Comparison of ENCODE assay signal across 9 mouse cellular contexts in the genomic region with DNA sequence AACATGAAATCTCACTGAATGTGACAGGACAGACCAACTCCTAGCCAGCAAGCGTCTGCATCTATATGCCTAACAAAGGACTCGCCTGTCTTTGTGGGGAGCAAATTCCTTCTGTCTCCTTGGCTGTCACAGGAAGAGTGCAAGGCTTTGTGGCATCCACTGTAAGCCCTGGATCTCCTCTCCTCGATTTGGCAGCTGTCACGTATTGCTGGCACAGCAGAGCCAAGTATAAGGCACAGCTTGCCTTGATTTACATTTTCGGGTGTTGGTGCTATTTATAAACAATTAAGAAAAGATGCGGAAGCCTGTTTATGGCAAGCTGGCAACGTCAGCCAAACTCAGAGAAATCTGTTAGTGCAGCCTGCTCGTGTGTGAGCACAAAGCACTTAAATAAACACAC. TPM values are rescaled to one million over a fixed set of nuclear protein-coding genes. Genes with fewer than 3 reads are reported as not detected.
DNase-seq lines count a peak whose midpoint lies in the region; ATAC-seq and TF ChIP-seq lines count a peak whose summit lies in the region.
"Had no signal": no experiment of that assay in that cellular context is flagged by ENCODE, and none has a peak within 500 bp of the region (broad histone marks: within the 10 kb centered on the region; RNA-seq: fewer than 3 reads in every experiment).

No protein-coding gene starts in this region.

- 0 out of 2 replicates have a peak overlapping the region, but pooled peaks have one; percentile 18 for H3K9ac ChIP-seq in heart, postnatal 0 days (replicated peaks; ENCODE audit: low read depth, low read length)
- H3K9ac ChIP-seq in embryonic facial prominence, embryonic 14.5 days (ENCODE audit: low read depth, low read length), result peak overlapping the region; percentile 12; the same call in 1 of the 2 replicates
- peak overlapping the region; percentile 6; the same call in 1 of the 2 replicates for H3K9ac ChIP-seq in intestine, embryonic 15.5 days
- peak overlapping the region; percentile 44 for H3K9ac ChIP-seq in neural tube, embryonic 13.5 days
- H3K9ac ChIP-seq: liver, embryonic 15.5 days had no signal

- H3K36me3 ChIP-seq in heart, postnatal 0 days (replicated peaks; ENCODE audit: control insufficient read depth, insufficient read depth, low read length), result no peaks in the 10 kb centered on the region
- H3K36me3 ChIP-seq in embryonic facial prominence, embryonic 14.5 days (ENCODE audit: control insufficient read depth, insufficient read depth, low read length), result no peaks in the 10 kb centered on the region
- no peaks in the 10 kb centered on the region for H3K36me3 ChIP-seq in intestine, embryonic 15.5 days
- H3K36me3 ChIP-seq in neural tube, embryonic 13.5 days, result no peaks in the 10 kb centered on the region
- H3K36me3 ChIP-seq: liver, embryonic 15.5 days had no signal

- DNase-seq in heart, postnatal 0 days (ENCODE audit: low spot score), result no peak
- no peak for DNase-seq in heart, adult 11 months
- DNase-seq in embryonic facial prominence, embryonic 14.5 days (ENCODE audit: low spot score), result peak; percentile 86
- no peak for DNase-seq in cerebellum, adult 11 months
- no peak for DNase-seq in B cell, adult 2 months

- no peak for ATAC-seq in heart, postnatal 0 days (ENCODE audit: insufficient read depth, low read depth)
- ATAC-seq in embryonic facial prominence, embryonic 14.5 days (ENCODE audit: low read depth), result no peak
- ATAC-seq in intestine, embryonic 15.5 days, result no peak
- ATAC-seq in neural tube, embryonic 13.5 days (ENCODE audit: low read depth), result peak; percentile 53; the same call in 1 of the 2 replicates
- ATAC-seq in granulocyte monocyte progenitor cell, adult 5-6 weeks (replicated peaks; ENCODE audit: poor library complexity, severe bottlenecking), result no peak

- peaks cover 64% of the 10 kb centered on the region for H3K4me1 ChIP-seq in heart, postnatal 0 days (ENCODE audit: control insufficient read depth, insufficient read depth)
- H3K4me1 ChIP-seq in embryonic facial prominence, embryonic 14.5 days (ENCODE audit: control insufficient read depth, insufficient read depth, low read length), result peaks cover 61% of the 10 kb centered on the region
- H3K4me1 ChIP-seq in intestine, embryonic 15.5 days (replicated peaks), result peaks cover 61% of the 10 kb centered on the region
- H3K4me1 ChIP-seq in neural tube, embryonic 13.5 days (replicated peaks), result peaks cover 95% of the 10 kb centered on the region
- H3K4me1 ChIP-seq: liver, embryonic 15.5 days had no signal

- TF ChIP-seq EP300 in heart, postnatal 0 days (IDR thresholded peaks at IDR 0.05; ENCODE audit: low read depth), result no peak

- H3K4me2 ChIP-seq in heart, postnatal 0 days (ENCODE audit: low read depth, low read length), result peak overlapping the region; percentile 13; the same call in 1 of the 2 replicates
- H3K4me2 ChIP-seq in embryonic facial prominence, embryonic 14.5 days (ENCODE audit: low read depth, low read length), result no peak overlapping the region
- no peak overlapping the region; the same call in 1 of the 2 replicates for H3K4me2 ChIP-seq in intestine, embryonic 15.5 days (replicated peaks)
- peak overlapping the region; percentile 9; the same call in 1 of the 2 replicates for H3K4me2 ChIP-seq in neural tube, embryonic 13.5 days
- H3K4me2 ChIP-seq: liver, embryonic 15.5 days had no signal

- H3K4me3 ChIP-seq in heart, postnatal 0 days (ENCODE audit: low read depth, low read length), result no peak overlapping the region
- H3K4me3 ChIP-seq in embryonic facial prominence, embryonic 14.5 days (ENCODE audit: low read depth, low read length), result no peak overlapping the region
- H3K4me3 ChIP-seq in intestine, embryonic 15.5 days (replicated peaks), result no peak overlapping the region
- no peak overlapping the region for H3K4me3 ChIP-seq in neural tube, embryonic 13.5 days
- H3K4me3 ChIP-seq: liver, embryonic 15.5 days had no signal

- H3K27me3 ChIP-seq in heart, postnatal 0 days (ENCODE audit: control insufficient read depth, insufficient read depth, low read length), result no peaks in the 10 kb centered on the region
- H3K27me3 ChIP-seq in embryonic facial prominence, embryonic 14.5 days (replicated peaks; ENCODE audit: control insufficient read depth, insufficient read depth, low read length), result no peaks in the 10 kb centered on the region
- no peaks in the 10 kb centered on the region for H3K27me3 ChIP-seq in intestine, embryonic 15.5 days (replicated peaks)
- no peaks in the 10 kb centered on the region for H3K27me3 ChIP-seq in neural tube, embryonic 13.5 days
- H3K27me3 ChIP-seq: liver, embryonic 15.5 days had no signal

- TF ChIP-seq CTCF in heart, postnatal 0 days (IDR thresholded peaks at IDR 0.05; ENCODE audit: low read depth), result no peak

- no peaks in the 10 kb centered on the region for H3K9me3 ChIP-seq in heart, postnatal 0 days (replicated peaks; ENCODE audit: control insufficient read depth, low read length)
- H3K9me3 ChIP-seq in embryonic facial prominence, embryonic 14.5 days (ENCODE audit: control insufficient read depth, low read length), result no peaks in the 10 kb centered on the region
- H3K9me3 ChIP-seq in intestine, embryonic 15.5 days, result no peaks in the 10 kb centered on the region
- H3K9me3 ChIP-seq in neural tube, embryonic 13.5 days, result no peaks in the 10 kb centered on the region
- H3K9me3 ChIP-seq: liver, embryonic 15.5 days had no signal

- WGBS in heart, postnatal 0 days, result 16% methylated on average over 8 of the region's 8 CpGs
- 17% methylated on average over 8 of the region's 8 CpGs for WGBS in embryonic facial prominence, embryonic 14.5 days
- WGBS in intestine, embryonic 15.5 days, result 28% methylated on average over 8 of the region's 8 CpGs
- 14% methylated on average over 8 of the region's 8 CpGs for WGBS in neural tube, embryonic 13.5 days

- H3K27ac ChIP-seq in heart, postnatal 0 days (ENCODE audit: low read depth), result peak overlapping the region; percentile 98
- H3K27ac ChIP-seq in embryonic facial prominence, embryonic 14.5 days (replicated peaks; ENCODE audit: low read depth, low read length), result peak overlapping the region; percentile 69
- H3K27ac ChIP-seq in intestine, embryonic 15.5 days, result peak overlapping the region; percentile 54; the same call in 1 of the 2 replicates
- peak overlapping the region; percentile 91 for H3K27ac ChIP-seq in neural tube, embryonic 13.5 days (replicated peaks)
- H3K27ac ChIP-seq: liver, embryonic 15.5 days had no signal

RNA-seq across cellular contexts. Expression of a gene that starts 25.3 kb away (rescaled TPM):
- 25.9 and 30.3 TPM in 2 replicates for total RNA-seq in heart, postnatal 0 days (2014; rRNA removed; ENCODE audit: low replicate concordance)
- 13.6 and 14.9 TPM in 2 replicates for polyA plus RNA-seq in heart, postnatal 0 days (2015; fragmentation: Nextera tagmentation; extraction: Ambion mirVana)
- polyA plus RNA-seq in embryonic facial prominence, embryonic 14.5 days (2014; fragmentation: Nextera tagmentation; extraction: Ambion mirVana), result 24.7 and 28.0 TPM in 2 replicates
- polyA plus RNA-seq in intestine, embryonic 15.5 days (2015; fragmentation: Nextera tagmentation; extraction: Ambion mirVana), result 15.4 and 18.4 TPM in 2 replicates
- 92.2 and 99.6 TPM in 2 replicates for polyA plus RNA-seq in neural tube, embryonic 13.5 days (2015; fragmentation: Nextera tagmentation; extraction: Ambion mirVana)
- 23.7 and 36.0 TPM in 2 replicates for total RNA-seq in granulocyte monocyte progenitor cell, adult 5-6 weeks (2014; fragmentation: Nextera tagmentation)
- total RNA-seq in granulocyte monocyte progenitor cell, adult 5-6 weeks (2017), result 17.9 and 20.4 TPM in 2 replicates

Comparison
In these comparisons a context has a peak if more than half of its experiments do, and no peak if none do; other contexts are left out.
1. H3K4me2 ChIP-seq: peak in heart, postnatal 0 days (single experiment) and neural tube, embryonic 13.5 days (single experiment); none in embryonic facial prominence, embryonic 14.5 days (single experiment) and intestine, embryonic 15.5 days (single experiment).
2. Peak in every context shown above with its lines, with median percentiles within 50 percentile points of each other: H3K27ac ChIP-seq and H3K9ac ChIP-seq.